Mouse (Mus musculus): ENCODE measurements around the gene Tmed9.

The Tmed9 gene

DNA sequence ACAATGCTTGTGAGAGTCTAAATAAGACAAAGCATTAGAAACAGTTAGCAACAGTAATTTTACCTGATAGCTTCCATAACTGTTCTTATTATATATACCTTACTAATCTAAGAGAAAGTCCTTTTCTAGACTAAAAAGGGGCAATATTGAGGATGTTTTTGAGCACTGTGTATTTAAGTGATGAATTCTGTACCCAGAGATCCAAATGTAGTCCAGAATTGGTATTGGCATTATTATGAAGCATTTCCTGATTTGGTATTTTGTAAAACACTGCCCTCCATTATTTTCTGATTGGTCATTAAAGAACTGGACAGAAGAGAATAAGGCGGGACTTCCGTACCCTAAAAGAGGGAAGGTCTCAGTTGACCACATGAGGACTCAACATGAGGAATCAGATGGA, at the start of gene Tmed9:
Gene Tmed9, plus strand, starts transcription at position 301 of the 400 bp plus-strand sequence.
- no peak for DNase-seq (ENCODE audit: low spot score)

DNA sequence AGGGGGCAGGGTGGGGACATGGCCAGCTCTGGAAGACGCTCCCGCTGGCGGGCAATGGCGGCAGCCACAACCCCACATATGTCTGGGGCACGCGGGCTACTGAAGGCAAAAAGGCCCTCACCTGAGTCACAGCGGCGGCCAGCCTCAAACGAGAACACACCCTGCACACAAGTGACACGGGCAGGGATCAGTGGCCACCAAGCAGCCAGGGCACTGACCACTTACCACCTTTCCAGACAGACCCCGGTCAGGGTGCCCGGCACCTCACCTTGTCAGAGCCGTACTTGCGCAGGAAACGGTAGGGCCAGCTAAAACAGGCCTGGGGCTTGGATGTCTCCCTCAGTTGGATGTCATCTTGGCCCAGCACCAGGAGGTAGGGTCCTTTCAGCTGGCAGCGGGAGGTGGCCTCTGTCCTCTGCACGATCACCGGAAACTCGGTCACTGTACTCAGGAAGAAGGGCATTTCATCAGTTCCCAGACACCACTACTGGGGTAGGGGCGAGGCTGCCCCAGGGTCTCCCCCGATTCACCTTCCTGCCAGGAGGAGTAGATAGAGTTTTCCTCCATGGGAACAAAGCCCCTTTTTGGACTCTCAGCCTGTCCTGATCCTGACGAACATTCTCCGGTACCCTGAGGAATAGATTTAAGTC, 49.5 kb upstream of the Tmed9 start:
- DNase-seq (ENCODE audit: low spot score) = no peak

DNA sequence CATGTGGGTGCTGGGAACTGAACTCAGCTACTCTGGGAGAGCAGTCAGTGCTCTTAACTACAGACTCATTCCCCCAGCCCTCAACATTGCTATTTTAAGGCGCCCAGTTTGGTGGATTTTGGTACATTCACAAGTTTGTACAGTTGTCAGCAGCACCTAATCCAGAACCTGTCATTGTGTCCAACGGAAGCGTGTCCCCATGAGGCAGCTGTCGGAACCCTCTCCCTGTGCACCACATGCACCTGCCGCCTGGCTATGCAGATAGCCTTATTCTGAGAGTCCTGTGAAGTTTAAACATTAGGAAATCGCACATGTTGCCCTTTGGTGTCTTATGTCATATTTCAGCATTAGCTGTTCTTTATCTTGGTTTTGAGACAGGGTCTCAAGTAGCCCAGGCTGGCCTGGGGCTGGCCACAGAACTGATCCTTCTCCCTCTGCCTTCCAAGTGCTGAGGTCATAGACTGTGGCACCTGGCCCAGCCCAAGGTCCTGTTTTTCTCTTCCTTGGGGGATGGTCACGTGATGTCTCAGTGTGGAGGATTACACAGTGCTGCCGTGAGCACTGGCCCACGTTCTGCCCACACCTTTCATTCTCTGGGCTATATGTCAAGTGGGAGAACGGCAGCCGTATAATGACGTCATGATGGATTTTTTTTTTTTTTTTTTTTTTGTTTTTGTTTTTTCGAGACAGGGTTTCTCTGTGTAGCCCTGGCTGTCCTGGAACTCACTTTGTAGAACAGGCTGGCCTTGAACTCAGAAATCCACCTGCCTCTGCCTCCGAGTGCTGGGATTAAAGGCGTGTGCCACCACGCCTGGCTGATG, 47.6 kb upstream of the Tmed9 start:
- DNase-seq (ENCODE audit: low spot score) = no peak

DNA sequence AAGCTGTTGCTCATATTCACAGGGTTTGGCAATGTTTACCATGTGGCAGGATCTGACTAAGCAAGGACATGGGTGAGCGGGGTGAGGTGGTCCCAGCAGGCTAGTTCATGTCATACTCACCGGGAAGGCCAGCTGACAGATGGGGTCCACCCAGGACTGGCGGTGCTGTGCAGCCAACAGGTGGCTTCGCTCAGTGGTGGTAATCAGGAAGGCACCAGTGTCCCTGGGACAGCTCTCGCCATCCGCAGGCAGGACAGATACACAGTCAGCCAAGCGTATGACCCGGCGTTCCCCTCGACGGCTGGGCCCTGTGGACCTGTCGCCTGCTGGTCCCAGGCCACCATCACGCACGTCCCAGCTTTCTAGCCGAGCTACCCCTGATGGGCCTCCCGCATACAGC, 46.3 kb upstream of the Tmed9 start:
- no peak for DNase-seq (ENCODE audit: low spot score)

DNA sequence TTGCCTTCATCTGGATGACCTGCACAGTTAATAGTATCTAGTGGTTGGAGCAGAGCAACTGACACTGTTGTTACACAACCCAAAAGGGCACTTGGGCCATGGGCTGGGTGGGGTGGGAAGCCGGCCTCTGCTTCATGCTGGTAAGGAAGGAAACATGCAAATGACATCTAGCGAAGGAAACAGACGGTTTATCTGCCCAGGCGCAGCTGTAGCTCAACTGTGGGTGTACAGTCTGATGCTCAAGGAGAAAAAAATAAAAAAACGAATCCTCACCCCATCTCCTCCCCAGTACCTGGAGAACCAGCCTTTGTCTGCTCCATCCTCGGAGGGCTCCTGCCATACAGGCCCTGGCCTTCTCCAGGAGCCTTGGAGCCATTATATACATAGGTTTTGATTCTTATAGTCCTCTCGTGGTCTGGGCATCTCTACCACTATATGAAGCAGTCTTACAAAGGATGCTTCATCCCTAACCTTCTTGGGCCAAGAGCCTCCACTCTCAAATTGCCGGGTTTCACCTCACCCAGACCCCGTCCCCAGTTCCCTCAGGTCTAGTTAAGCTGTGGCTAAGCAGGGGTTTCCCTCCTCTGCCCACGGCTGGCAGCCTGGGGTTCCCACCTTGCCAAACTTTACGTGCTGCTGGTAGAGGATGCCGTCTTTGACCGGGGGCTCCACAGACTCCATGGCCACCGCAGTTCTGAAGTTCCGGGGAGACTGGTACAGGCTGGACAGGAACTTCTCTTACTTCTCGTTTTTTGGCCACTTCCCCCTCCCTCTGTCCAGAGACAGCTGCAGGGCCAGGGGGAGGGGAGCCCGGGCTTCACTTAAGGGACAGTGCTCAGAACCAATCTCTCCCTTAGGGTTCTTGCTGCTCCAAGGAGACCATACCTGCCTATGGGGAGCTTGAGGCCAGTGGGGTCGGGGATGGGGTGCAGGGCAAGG, 45.4 kb upstream of the Tmed9 start:
- no peak for DNase-seq (ENCODE audit: low spot score)

DNA sequence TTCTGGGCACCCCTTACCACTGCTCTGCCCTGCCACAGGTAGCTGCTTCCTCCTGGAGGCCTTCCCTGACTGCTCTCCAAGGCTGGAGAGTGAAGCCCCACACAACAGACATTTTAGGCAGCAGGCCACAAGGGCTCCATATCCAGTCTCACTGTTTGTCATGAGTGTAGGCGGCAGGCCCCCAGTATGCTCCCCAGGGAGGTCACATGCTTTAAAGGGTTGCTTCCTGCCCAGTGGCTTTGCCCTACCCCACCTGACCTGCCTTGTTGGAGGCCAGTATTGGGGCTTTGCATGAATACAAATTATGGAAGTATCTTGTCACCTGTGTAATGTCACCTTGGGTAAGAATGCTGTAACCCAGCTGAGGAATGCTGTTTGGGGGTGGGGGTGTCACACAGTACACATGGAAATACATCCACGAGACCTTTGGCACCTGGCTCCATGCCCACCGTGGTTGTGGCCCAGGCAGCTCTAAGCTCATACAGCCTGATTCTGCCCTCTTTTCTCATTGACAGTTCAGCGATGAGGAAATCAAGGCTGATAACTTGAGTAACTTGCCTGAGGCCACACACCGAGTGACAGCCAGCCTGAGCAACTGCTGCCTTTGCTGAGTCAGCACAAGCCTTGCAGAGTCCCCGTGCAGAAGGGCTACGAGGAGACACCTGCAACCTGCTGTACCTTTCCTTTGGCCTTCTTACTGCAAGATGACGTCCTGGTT, 44.2 kb upstream of the Tmed9 start, which contains the start of gene Dok3:
Gene Dok3, minus strand, starts transcription at position 99 of the 718 bp plus-strand sequence.
- DNase-seq (ENCODE audit: low spot score) = no peak

DNA sequence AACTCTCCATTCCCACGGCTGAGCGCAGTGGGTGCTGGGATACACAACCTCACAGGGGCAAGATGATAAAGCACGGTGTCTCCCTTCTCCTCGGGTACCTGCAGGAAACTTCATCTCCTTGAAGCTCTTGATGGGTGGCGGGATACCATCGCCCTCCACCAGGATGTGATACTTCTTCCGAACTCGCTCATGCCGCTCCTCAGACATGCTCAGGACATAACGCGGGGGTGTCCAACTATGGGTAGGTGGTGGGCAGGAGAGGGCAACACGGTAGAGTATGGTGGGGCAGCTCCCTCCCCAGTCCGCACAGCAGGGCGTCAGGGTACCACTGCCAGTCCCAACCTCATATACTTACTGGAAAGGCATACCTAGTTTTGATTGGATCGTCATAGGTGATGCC, 38.3 kb upstream of the Tmed9 start:
- no peak for DNase-seq (ENCODE audit: low spot score)

DNA sequence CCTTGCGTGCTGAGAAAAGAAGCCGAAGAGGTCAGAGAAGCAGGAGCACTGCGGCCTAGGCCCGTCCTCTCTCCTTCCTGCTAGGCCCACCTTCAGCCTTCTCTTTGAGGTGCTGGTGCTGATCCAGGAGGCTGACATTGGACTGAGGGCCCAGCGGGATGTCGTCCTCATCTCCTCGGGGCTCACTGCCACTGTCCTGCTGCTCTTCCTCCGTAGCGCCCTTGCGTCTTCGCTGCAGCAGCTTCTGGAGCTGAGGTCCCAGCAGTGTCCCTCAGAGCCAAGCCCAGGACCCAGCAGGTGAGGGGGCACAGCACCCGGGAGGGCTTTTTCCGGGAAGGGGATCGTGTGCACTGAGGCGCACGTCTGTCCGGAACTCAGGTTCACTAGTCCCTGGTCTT, 37.7 kb upstream of the Tmed9 start:
- no peak for DNase-seq (ENCODE audit: low spot score)

DNA sequence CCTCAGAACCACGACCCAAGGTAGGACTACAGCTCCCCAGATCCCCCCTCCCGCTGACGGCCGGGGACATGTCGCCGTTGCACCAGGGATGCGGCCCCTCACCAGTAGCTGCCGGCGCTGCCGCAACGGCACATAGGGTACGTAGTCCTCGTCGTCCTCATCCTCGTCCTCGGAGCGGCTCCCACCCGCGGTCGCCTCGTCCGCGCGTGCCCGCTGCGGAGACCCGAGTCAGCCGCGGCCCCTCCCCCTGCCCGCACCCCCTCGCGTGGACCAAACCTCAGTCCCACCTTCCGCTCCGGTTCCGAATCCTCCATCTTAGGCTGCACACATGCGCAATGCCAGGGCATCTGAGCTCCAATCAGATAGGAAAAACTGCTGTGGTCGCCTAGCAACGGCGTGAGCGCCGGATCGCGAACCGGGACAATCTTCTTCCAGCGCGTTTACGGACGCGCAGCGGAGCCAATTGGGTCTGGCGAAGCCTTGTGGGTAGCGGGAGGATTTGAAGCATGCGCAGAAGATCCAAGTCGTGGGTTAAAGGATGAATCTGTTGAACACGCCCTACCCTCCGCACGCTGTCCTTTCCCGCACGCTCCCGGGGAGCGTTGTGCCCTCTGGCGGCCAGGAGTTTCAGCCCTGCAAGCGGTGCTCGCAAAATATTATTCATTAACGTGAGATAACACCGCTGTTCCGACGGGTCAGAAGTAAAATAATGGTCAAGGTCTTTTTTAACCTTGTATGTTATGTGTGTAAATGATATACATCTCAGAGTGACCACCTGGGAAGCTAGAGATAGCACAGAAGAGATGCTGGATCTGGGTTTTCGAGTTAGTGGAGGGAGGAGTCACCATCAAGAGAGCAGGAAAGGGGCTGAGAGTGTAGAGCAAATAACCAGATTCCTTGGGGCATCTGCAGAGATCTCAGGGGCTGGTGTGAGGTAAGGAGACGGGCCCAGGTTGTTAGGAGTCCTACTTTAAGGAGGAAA, 37.0 kb upstream of the Tmed9 start, which contains the start of gene Ddx41:
Gene Ddx41, minus strand, starts transcription at position 465 of the 982 bp plus-strand sequence.
- DNase-seq (ENCODE audit: low spot score) = peak; percentile 97

DNA sequence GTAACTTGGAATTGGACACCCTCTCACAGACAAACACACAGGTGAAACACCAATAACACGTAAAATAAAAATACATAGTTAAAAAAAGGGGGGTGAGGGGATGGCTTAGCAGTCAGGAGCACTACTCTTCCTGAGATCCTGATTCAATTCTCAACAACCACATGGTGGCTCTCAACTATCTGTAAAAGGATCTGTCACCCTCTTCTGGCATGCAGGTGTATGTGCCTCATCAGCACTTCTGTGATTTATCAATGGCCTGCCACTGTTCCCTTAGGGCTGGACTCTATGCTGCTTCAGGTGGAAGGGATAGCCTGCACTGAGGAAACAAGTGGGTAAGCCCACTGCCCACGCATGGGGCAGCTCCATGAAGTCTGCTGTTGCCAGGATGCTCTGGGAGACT, 32.6 kb upstream of the Tmed9 start:
- DNase-seq (ENCODE audit: low spot score) = no peak

DNA sequence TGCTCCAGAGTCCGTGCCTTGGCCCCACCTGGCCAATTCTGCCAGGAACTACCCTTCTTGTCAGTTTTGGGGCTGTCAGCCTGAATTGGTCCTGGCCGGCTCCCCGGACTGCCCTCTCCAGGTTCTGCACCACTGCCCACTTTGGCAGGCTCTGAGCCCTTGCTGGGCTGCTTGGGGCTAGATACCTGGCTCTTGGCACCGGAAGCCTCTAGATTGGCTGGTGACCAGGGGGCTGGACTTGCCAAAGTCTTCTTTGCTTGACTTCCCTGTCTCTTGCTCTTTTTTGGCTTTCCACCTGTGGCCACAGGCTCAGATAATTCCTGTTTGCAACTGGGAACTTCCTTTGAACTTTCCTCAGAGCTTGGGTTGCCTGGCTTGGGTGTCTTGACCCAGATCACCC, 30.6 kb upstream of the Tmed9 start:
- DNase-seq (ENCODE audit: low spot score) = no peak

DNA sequence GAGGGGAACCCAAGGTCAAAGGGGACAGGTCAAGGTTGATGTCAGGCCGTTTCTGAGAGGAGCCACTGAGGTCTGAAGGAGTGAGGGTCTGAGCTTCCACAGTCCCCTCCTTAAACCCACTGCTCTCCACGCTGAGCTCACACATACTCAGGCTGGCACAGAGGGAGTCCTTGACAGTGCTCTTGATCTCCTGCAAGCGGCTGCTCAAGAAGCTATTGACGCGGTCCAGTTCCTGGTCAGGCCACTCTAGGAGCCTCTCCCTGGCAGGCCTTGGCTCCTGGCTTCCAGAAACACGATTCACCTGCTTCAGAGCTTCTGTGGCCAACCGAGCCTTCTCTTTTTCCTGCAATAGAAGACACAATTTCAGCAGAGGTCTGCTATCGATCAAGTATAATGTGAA, 30.1 kb upstream of the Tmed9 start:
- DNase-seq (ENCODE audit: low spot score) = no peak

DNA sequence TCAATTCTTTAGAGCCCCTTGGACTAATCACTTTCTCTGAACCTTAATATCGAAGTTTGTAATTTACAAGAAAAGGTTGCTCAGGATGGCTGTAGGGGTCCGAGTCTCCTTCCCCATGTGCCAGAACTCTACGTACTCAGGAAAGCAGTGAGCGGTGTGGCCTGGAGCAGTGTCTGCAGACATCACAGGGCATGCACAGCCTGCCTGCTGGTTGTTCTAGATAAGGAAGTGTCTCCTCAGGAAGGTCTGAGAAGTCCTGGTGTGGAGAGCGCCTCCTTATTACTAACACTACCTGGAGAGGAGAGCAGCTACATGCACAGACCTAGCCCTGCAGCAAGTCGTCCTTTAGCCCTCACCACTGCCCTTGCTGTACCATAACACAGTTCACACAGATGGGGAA, 28.7 kb upstream of the Tmed9 start:
- DNase-seq (ENCODE audit: low spot score) = no peak

DNA sequence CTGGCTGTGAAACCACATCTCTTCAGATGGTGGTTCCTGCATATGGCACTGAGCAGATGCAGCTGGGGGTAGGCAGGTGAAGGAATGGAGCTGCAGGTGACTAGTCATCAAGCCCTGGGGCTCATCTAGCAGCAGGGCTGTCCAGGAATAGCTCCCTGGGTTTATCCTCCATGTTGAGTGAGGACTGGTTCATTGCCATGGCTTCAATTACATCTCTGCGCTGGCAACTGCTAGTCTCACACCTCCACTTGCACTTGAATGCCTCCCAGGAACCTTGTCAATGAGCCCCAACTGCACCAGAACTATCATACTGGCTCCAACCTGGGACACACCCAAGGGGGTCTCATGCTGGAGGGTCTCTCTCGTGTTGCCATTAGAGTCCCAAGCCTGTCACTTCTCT, 25.6 kb upstream of the Tmed9 start:
- no peak for DNase-seq (ENCODE audit: low spot score)

DNA sequence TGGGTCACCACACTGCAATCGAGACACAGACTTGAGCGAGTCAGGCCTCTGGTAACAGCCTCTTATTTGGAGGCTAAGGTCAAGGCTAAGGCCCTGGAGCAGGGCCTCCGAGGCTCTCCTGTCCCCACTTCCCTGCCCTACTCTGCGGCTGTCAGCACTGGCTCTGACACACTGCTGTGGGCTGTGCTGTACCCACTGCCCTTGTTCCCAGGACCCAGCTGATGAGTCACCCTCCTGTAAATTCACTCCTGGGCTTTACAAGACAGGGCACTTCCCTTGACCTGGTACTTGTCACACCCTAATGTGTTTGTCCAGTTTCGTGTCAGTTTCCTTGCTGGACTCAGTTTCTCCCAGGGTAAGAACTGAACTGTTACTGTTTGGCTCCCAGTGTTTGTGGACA, 25.1 kb upstream of the Tmed9 start:
- DNase-seq (ENCODE audit: low spot score) = no peak

DNA sequence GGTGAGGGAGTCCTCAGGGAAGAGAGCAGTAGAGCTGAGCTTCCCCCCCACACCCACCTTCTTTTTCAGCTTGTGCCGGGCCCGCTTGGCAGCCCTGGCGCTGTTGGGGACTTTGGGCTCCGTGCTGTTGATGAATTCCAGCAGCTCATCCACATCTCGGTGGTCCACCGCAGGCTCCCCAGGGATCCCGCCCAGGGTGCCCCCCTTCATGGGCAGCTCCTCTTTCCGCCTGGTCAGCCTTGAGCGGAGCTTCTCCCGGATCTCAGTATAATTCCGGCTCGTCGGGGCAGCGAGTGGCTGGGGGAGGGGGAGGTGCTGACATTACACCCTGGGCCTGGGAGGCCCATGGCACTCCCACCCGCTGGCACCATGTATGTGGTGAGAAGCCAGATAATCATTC, 24.5 kb upstream of the Tmed9 start:
- no peak for DNase-seq (ENCODE audit: low spot score)

DNA sequence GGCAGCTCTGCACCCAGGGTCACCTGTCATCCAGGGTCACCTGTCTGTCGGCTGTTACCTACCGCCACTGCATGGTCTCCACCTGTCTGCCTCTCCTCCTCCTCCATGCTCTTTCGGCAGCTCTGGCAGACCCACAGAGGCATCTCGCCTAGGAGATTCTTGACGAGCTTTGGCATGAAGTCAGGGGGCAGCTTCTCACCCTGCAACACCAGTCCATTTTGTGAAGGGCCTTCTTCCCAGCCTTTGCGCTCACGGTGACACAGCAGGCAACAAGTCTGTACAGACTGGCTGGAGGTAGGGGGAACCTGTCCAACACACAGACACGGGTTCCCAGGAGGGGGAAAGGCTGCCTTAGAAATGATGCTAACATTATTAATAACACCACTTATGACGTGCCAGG, 17.6 kb upstream of the Tmed9 start:
- no peak for DNase-seq (ENCODE audit: low spot score)

DNA sequence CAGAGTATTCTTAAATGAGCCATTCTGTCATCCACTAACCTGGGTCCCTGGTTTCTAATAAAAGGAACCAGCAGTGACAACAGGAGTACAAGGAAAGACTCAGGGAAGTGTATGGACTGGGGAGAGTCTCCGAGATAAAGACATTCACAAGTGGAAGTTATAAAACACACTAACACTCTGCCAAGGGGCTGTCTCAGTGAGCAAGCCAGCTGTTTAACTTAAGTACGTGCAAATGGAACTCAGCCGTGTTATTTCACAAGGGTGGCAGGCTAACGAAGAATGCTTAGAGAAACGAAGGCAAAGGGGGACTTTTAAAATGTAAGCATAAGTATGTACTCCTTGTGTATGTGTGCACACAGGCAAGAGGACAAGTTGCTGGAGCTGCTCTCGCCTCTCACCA, 16.0 kb upstream of the Tmed9 start:
- DNase-seq (ENCODE audit: low spot score) = no peak

DNA sequence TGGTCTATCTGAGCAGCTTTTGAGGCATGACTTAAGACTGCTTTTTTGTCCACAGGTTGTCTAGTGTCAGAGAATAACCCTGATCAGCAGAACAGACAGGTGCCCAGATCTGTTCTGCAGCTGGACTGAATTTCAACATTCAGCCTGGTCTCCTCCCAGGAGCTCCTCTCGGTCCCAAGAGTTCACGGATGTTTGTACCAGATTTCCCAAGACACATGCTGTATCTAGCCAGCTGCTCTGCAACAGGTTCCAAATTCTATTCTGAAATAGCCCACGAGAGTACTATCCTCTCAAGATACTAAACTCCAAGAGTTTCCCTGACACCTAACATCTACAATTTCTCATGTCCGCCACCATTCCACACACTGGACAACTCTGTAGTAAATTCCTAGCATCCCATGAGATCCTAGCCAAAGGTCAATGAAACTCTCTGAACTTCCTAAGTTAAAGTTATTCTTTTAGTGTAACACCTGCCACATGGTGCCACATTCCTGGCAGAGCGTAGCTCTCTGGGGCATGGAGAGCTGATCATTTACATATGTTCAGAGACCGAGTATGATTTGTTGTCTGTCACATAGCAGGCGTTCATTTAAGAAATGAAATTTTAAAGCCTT, 10.2 kb upstream of the Tmed9 start:
- DNase-seq (ENCODE audit: low spot score) = no peak

DNA sequence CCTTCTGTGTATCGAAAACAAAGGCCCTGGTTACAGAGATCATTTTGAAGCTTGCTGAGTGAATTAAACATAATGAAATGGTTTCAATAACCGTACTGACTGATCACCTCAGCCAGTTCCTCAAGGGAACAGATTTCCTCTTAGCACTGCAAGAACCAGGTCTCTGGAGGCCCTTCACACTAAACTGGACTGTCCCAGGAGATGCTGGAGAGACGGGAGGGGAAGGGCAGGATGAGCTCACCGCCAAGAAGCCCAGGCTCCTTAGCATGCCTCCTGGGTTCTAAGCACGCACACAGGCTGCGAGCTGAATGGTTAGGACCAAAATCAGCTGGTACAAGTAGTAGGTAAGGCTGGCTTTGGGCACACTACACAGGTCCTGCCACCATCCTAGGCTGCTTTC, 6.5 kb upstream of the Tmed9 start:
- DNase-seq (ENCODE audit: low spot score) = no peak

Data from urinary bladder, postnatal 25 days (tissue).